Mouse (Mus musculus): ENCODE measurements around the gene Gnai2. TPM values are rescaled to one million over a fixed set of nuclear protein-coding genes. Genes with fewer than 3 reads are reported as not detected.
A peak's percentile ranks its signal among the peaks of the same experiment; 100 is the strongest.
"Not testable (repeated sequence)": the region's sequence is repeated elsewhere in the genome, so short reads cannot be mapped to it uniquely, and the experiment has no call there.

Gene Gnai2
- total RNA-seq, 2 experiments from 2014 or later = 73.2 to 87.6 TPM

- DNase-seq = peak; percentile 58
Observed at GRCm38 (mm10) chr9:107587833-107588639, 47.1 kb downstream of the Gnai2 start.

DNA sequence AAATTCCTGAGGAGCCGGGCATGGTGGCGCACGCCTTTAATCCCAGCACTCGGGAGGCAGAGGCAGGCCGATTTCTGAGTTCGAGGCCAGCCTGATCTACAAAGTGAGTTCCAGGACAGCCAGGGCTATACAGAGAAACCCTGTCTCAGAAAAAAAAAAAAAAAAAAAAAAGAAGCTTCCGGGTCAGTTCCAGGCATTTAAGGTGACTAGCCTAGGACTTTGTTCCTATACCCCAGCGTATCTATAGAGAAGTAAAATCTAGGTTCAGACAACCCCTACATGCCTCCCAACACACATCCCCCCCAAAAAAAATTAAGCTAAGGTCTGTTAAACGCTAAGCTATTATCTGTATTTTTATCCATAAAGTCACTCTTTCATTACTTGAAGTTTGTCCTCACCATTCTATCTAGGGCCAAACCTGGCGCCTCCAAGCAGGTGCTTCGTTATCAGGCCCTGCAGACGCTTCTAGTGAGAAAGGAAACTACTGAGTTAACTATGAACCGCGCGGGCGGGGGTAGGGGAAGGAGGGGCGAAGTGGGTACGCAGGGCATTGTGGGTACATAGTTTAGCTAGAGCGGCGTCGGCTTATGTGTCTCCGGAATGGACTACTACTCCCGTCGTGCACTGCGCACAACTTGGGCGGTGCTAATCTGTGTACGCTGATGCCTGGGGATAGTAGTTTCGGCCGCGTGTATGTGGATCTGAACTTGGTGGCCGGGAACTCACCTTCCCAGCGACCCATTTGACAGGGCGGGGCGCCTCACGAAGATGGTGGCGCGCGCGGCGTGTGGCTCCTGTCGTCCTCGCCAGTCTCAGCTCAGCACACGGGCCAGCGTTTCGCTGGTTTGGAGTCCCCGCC, 48.0 kb downstream of the Gnai2 start, which contains the start of gene Ifrd2:
Gene Ifrd2, plus strand, starts transcription at position 669 of the 859 bp plus-strand sequence.
- DNase-seq = peak; percentile 98

- DNase-seq = no peak
Observed at GRCm38 (mm10) chr9:107586504-107586903, 48.7 kb downstream of the Gnai2 start.

- DNase-seq = no peak
Observed at GRCm38 (mm10) chr9:107583174-107583573, 52.0 kb downstream of the Gnai2 start.

DNA sequence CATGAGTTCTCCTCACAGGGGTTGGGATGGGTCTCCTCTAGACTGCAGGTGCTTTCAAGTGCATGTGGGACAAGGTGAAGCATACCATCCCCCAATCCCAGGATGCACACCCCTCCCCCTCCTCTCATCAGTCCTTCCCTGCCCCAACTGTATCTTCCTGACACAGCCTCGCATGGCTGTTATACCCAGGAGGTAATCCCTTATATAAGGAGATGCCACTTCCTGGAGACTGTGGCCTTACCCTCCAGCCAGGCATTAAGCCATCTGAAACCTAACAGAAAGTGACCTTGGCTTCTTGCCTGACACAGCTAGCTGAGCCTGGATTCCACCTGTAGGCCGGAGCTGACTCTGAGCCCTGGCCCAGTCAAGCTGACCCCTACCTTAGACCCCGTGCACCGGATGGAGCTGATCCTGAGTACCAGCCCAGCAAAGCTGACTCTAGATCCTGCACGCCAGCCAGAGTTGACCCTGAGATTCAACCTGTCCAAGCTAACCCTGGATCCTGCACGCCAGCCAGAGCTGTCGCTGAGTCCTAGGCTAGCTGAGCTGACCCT, 52.6 kb downstream of the Gnai2 start:
- no peak for DNase-seq

GRCm38 (mm10) chr9:107581584-107581983, 53.6 kb downstream of the Gnai2 start:
- DNase-seq = no peak

GRCm38 (mm10) chr9:107580501-107581317, 54.5 kb downstream of the Gnai2 start, which contains the start of gene Hyal3:
TSS of gene Hyal3 (plus strand) at chr9:107580818.
- DNase-seq = peak; percentile 90

GRCm38 (mm10) chr9:107579023-107579900, 55.9 kb downstream of the Gnai2 start:
- DNase-seq = no peak

DNA sequence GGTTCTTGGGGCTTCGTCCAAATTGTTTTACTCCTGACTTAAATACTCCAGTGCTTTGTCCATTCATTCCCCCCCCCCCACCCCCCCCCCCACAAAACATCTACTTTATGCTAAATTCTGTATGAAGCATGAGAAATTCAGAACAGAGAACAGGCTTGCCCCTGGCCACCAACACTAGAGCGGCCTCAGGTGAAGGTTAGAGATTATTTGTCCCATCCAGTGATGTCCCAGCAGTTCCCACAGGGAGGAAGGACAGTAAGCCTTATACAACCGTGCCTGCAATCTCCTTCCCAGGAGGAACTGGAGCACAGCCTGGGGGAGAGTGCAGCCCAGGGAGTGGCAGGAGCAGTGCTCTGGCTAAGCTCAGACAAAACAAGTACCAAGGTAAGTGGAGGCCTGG, 56.6 kb downstream of the Gnai2 start, which contains the start of gene Naa80:
Gene Naa80, plus strand, starts transcription at position 301 of the 400 bp plus-strand sequence.
- no peak for DNase-seq

GRCm38 (mm10) chr9:107577871-107578270, 57.3 kb downstream of the Gnai2 start:
- DNase-seq = no peak

DNA sequence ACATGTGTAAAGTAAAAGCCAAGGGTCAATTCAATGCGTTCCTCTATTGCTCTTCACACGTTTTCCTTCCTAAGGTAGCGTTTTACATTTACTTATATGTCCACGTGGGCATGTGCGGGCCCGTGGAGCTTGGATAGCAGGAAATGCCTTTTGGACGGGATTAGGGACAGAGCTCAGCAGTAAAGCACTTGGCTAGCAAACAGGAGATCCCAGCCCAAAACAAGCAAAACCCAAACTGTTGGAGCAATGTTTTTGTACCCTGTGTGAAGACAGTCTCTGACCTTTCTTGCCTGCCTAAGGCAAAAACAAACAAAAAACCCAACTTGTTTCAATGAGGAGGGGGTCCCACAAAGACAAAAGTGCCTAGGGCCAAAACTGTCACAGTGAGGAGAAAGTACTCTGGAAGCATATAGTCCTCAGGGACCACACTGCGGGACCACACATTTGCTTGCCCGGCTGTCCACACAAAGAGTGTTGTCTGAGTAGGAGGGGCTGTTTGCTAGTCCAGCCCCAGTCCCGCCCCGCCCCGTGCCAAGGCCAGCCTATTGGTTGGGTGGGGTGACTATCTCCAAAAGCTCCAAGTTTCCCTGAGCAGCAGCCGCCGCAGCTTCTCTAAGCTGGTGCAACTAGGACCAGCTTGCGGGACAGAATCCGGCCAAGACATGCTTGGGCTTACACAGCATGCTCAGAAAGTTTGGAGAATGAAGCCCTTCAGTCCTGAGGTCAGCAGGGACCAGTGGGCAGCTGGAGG, 58.6 kb downstream of the Gnai2 start, which contains the start of gene Hyal1:
Gene Hyal1, plus strand, starts transcription at position 571 of the 751 bp plus-strand sequence.
- peak; percentile 87 for DNase-seq

DNA sequence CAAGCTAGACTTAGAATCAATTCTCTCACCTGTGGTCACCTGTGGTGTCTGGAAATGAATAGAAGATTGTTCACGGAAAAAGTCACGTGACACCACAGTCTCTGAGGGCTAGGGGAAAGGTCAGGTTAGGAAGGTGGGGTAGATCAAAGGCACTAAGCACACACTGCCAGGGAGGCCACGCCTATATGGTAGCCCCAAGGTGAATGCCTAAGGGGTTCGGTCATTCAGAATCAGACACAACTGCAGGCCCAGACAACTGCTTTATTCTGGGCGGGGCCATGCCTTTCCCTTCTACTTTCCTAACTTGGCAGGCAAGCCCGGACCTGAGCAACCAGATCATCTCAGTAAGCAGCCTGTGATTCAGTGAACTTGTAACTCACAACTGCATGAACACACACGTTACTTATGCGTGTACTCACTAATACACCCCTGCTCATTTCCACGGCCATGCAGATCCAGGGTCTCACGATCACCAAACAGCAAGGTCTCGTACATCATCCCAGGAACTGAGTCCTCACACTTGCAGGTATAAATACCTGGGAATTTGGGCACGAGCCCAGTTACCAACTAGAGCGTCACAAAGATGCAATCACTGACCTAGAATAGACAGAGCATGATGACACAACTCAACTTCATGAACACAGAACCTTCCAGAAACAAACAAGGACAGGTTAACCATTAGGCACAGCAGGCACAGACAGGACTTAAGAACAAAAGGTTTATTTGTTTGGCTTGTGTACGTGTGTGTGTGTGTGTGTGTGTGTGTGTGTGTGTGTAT, 59.4 kb downstream of the Gnai2 start:
- DNase-seq = no peak

- not testable (repeated sequence) for DNase-seq
Observed at GRCm38 (mm10) chr9:107573774-107574173, 61.4 kb downstream of the Gnai2 start.

- no peak for DNase-seq
Observed at GRCm38 (mm10) chr9:107572327-107572662, 62.9 kb downstream of the Gnai2 start.

GRCm38 (mm10) chr9:107571534-107572326, 63.4 kb downstream of the Gnai2 start:
- DNase-seq = no peak

GRCm38 (mm10) chr9:107570845-107571244, 64.3 kb downstream of the Gnai2 start:
- no peak for DNase-seq

- DNase-seq = no peak
Observed at GRCm38 (mm10) chr9:107570016-107570415, 65.2 kb downstream of the Gnai2 start.

DNA sequence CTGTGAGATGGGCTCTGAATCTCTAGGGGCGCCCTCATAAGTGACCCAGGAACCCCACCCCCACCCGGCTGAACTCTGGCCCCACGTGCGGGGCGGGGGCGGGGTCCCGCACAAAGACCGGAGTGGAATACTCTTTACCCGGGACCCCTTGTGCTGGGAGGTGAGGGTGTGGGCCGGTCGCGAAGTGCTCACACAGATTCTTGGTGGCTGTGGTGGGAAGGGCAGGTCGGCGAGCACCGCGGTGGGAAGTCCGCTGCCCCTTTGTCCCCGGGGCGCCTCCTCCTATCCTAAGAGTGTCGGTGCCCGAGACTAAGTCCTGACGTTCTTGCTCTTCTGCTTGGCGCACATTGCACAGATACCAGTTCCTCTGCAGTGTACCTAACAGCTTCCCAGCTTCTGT, 65.9 kb downstream of the Gnai2 start:
- no peak for DNase-seq
